Mouse (Mus musculus) activated CD4-positive, CD25-positive, alpha-beta regulatory T cell, adult 4 months (primary cell): ENCODE data around the gene Il17rb. TPM values are rescaled to one million over a fixed set of nuclear protein-coding genes. Genes with fewer than 3 reads are reported as not detected.
A peak's percentile ranks its signal among the peaks of the same experiment; 100 is the strongest.

Experiments
- ATAC-seq: one replicate; pipeline ENCODE4 v1.8.0; 2017
- polyA plus RNA-seq, 2 experiments: library from polyadenylated mRNA; unstranded; fragments of 100-300 nt; shearing (Covaris generic); gene quantifications; one replicate each; pipeline ENCODE4 v1.2.1; 2017

Il17rb gene
- 1 to 10 TPM; 1.8 to 2.0 TPM for polyA plus RNA-seq

- peak; percentile 38 for ATAC-seq
Observed at GRCm38 (mm10) chr14:30008733-30009575, at the start of gene Il17rb, which contains the start of gene Chdh. Gene Il17rb (minus strand): TSS chr14:30008896. Gene Chdh (plus strand): TSS chr14:30009023.

- no peak for ATAC-seq
Observed at GRCm38 (mm10) chr14:30056031-30056766, 47.5 kb upstream of the Il17rb start.

- ATAC-seq, result no peak
Observed at GRCm38 (mm10) chr14:30054922-30055321, 46.2 kb upstream of the Il17rb start.

- ATAC-seq, result no peak
Observed at GRCm38 (mm10) chr14:30050280-30050679, 41.6 kb upstream of the Il17rb start.

GRCm38 (mm10) chr14:30048049-30048448 is 39.4 kb upstream of the Il17rb start:
- no peak for ATAC-seq

GRCm38 (mm10) chr14:30046976-30047375 is 38.3 kb upstream of the Il17rb start:
- ATAC-seq, result no peak

- ATAC-seq, result no peak
Observed at GRCm38 (mm10) chr14:30045704-30046220, 37.1 kb upstream of the Il17rb start.

GRCm38 (mm10) chr14:30045239-30045638 is 36.5 kb upstream of the Il17rb start:
- no peak for ATAC-seq

- ATAC-seq, result no peak
Observed at GRCm38 (mm10) chr14:30043356-30043940, 34.8 kb upstream of the Il17rb start.

- ATAC-seq, result no peak
Observed at GRCm38 (mm10) chr14:30041836-30042235, 33.1 kb upstream of the Il17rb start.

- ATAC-seq, result no peak
Observed at GRCm38 (mm10) chr14:30039413-30039812, 30.7 kb upstream of the Il17rb start.

GRCm38 (mm10) chr14:30038431-30038830 is 29.7 kb upstream of the Il17rb start:
- ATAC-seq, result no peak

GRCm38 (mm10) chr14:30033405-30033804 is 24.7 kb upstream of the Il17rb start:
- no peak for ATAC-seq

- no peak for ATAC-seq
Observed at GRCm38 (mm10) chr14:30027378-30027777, 18.7 kb upstream of the Il17rb start.

GRCm38 (mm10) chr14:30024387-30024786 is 15.7 kb upstream of the Il17rb start:
- ATAC-seq, result peak; percentile 30

GRCm38 (mm10) chr14:30022471-30022870 is 13.8 kb upstream of the Il17rb start:
- no peak for ATAC-seq

- ATAC-seq, result no peak
Observed at GRCm38 (mm10) chr14:30019792-30020575, 11.3 kb upstream of the Il17rb start.

GRCm38 (mm10) chr14:30019375-30019774 is 10.7 kb upstream of the Il17rb start:
- ATAC-seq, result no peak

- no peak for ATAC-seq
Observed at GRCm38 (mm10) chr14:30018846-30019245, 10.2 kb upstream of the Il17rb start.

GRCm38 (mm10) chr14:30018463-30018801 is 9.7 kb upstream of the Il17rb start:
- ATAC-seq, result no peak

GRCm38 (mm10) chr14:30017794-30018462 is 9.2 kb upstream of the Il17rb start:
- ATAC-seq, result no peak

GRCm38 (mm10) chr14:30016666-30017065 is 8.0 kb upstream of the Il17rb start:
- no peak for ATAC-seq
